Mouse (Mus musculus): ENCODE measurements at regions not wholly inside any gene's neighbourhood (a gene's known extent, or its start where the extent isn't known, plus 50 kb on each side); places are given as distances from the start of the nearest gene placed in this dataset.

GRCm38 (mm10) chr19:29194066-29194830, 57.4 kb upstream of the Jak2 start:
- intact Hi-C loops (cut with DNase I) = no loop called here
- no peak for DNase-seq (ENCODE audit: low spot score)

GRCm38 (mm10) chr19:29196186-29196585, 55.4 kb upstream of the Jak2 start:
- intact Hi-C loops (cut with DNase I) = no loop called here
- DNase-seq (ENCODE audit: low spot score) = no peak

GRCm38 (mm10) chr19:29198636-29199035, 53.0 kb upstream of the Jak2 start:
- no peak for DNase-seq (ENCODE audit: low spot score)
- intact Hi-C loops (cut with DNase I) = no loop called here

- intact Hi-C loops (cut with DNase I) = no loop called here
- DNase-seq (ENCODE audit: low spot score) = no peak
These were observed 52.4 kb upstream of the Jak2 start for GRCm38 (mm10) chr19:29199117-29199823.

GRCm38 (mm10) chr19:29201674-29202073, 50.0 kb upstream of the Jak2 start:
- intact Hi-C loops (cut with DNase I) = loop anchor here (5.0 kb wide), 1 partner anchor 46 kb away; no protein-coding TSS in a partner anchor
- DNase-seq (ENCODE audit: low spot score) = no peak

All from heart, postnatal 25 days (tissue).